Mouse (Mus musculus) midbrain, embryonic 12.5 days (tissue): ENCODE results near the gene Pnkp. TPM values are rescaled to one million over a fixed set of nuclear protein-coding genes. Genes with fewer than 3 reads are reported as not detected.
A peak's percentile ranks its signal among the peaks of the same experiment; 100 is the strongest.

Experiments used
- ATAC-seq: fragments of 200-750 bp; cut with Nextera tagmentation; 2 replicates; pipeline ENCODE4 v1.8.0; 2017; ENCODE audit warnings: low read depth, moderate TSS enrichment, moderate library complexity; ENCODE audit not compliant: low FRiP score
- H3K27ac ChIP-seq: fragments of 300-500 bp; sonication (generic); replicated peaks from 2 replicates; pipeline ENCODE4 v1.5.1; 2016; ENCODE audit warnings: mild to moderate bottlenecking
- H3K27me3 ChIP-seq: fragments of 300-500 bp; sonication (generic); 2 replicates; pipeline ENCODE4 v1.6.1; 2016; ENCODE audit warnings: mild to moderate bottlenecking
- H3K36me3 ChIP-seq: fragments of 300-500 bp; sonication (generic); 2 replicates; pipeline ENCODE4 v1.6.1; 2016
- H3K4me1 ChIP-seq: fragments of 300-500 bp; sonication (generic); 2 replicates; pipeline ENCODE4 v1.6.1; 2016
- H3K4me2 ChIP-seq: fragments of 300-500 bp; sonication (generic); replicated peaks from 2 replicates; pipeline ENCODE4 v1.6.1; 2016; ENCODE audit warnings: mild to moderate bottlenecking, moderate library complexity
- H3K4me3 ChIP-seq: fragments of 300-500 bp; sonication (generic); 2 replicates; pipeline ENCODE4 v1.5.1; 2016; ENCODE audit warnings: mild to moderate bottlenecking
- H3K9ac ChIP-seq: fragments of 300-500 bp; sonication (generic); replicated peaks from 2 replicates; pipeline ENCODE4 v1.6.1; 2016; ENCODE audit warnings: mild to moderate bottlenecking, moderate library complexity
- H3K9me3 ChIP-seq: fragments of 300-500 bp; sonication (generic); 2 replicates; pipeline ENCODE4 v1.6.1; 2016; ENCODE audit warnings: mild to moderate bottlenecking
- WGBS: fragments of 180-500 bp; shearing (Covaris S2); methylation state at CpG from one replicate; pipeline ENCODE4 v1.1.7; 2016; 5-methylcytosine and 5-hydroxymethylcytosine counted together
- polyA plus RNA-seq: library from polyadenylated mRNA; unstranded; fragments of >200 nt; fragmentation: Nextera tagmentation; extraction: Ambion mirVana; gene quantifications from 2 replicates; pipeline ENCODE4 v1.2.1, GENCODE M21; 2016

The Pnkp gene
- polyA plus RNA-seq, 1 experiment from 2014 or later: 44.0 TPM

- H3K27me3 ChIP-seq: no peaks in the 10 kb centered on the region
- peaks cover 44% of the 10 kb centered on the region for H3K36me3 ChIP-seq
- peak; percentile 82 for ATAC-seq
- peak within 1 kb of the TSS; percentile 89 for H3K4me2 ChIP-seq
- H3K9me3 ChIP-seq: no peaks in the 10 kb centered on the region
- under 1% methylated on average over 54 of the region's 54 CpGs for WGBS
- H3K9ac ChIP-seq: peak within 1 kb of the TSS; percentile 67
- peak within 1 kb of the TSS; percentile 93 for H3K27ac ChIP-seq
- H3K4me1 ChIP-seq: peaks cover 38% of the 10 kb centered on the region
- H3K4me3 ChIP-seq: peak within 1 kb of the TSS; percentile 78
Measured at GRCm38 (mm10) chr7:44848561-44849415, 8.2 kb upstream of the Pnkp start, which contains the start of the genes Akt1s1 and Tbc1d17. Akt1s1 (plus strand) TSS chr7:44848991. Tbc1d17 (minus strand) TSS chr7:44849079.

GRCm38 (mm10) chr7:44849416-44850111 lies 7.4 kb upstream of the Pnkp start:
- Histone ChIP-seq H3K4me2 (peak overlapping the region; percentile 89), H3K9ac (peak overlapping the region; percentile 67), H3K4me1 (peaks cover 46% of the 10 kb centered on the region), H3K9me3 (no peaks in the 10 kb centered on the region), H3K36me3 (peaks cover 36% of the 10 kb centered on the region), H3K27me3 (no peaks in the 10 kb centered on the region), H3K27ac (peak overlapping the region; percentile 93), H3K4me3 (peak overlapping the region; percentile 78)
- peak; percentile 74 for ATAC-seq
- WGBS: under 1% methylated on average over 39 of the region's 41 CpGs

- peak overlapping the region; percentile 67 for H3K9ac ChIP-seq
- H3K4me2 ChIP-seq: peak overlapping the region; percentile 89
- ATAC-seq: peak; percentile 63
- H3K4me3 ChIP-seq: peak overlapping the region; percentile 78
- H3K36me3 ChIP-seq: peaks cover 30% of the 10 kb centered on the region
- peak overlapping the region; percentile 93 for H3K27ac ChIP-seq
- H3K27me3 ChIP-seq: no peaks in the 10 kb centered on the region
- WGBS: 0% methylated on average over 33 of the region's 33 CpGs
- no peaks in the 10 kb centered on the region for H3K9me3 ChIP-seq
- H3K4me1 ChIP-seq: peaks cover 51% of the 10 kb centered on the region
Measured at GRCm38 (mm10) chr7:44850146-44850545, 6.8 kb upstream of the Pnkp start.

- Histone ChIP-seq H3K9me3 (no peaks in the 10 kb centered on the region), H3K9ac (peak overlapping the region; percentile 67), H3K4me1 (peaks cover 54% of the 10 kb centered on the region), H3K36me3 (peaks cover 22% of the 10 kb centered on the region), H3K4me3 (peak overlapping the region; percentile 78), H3K27ac (peak overlapping the region; percentile 93; the same call in 1 of the 2 replicates), H3K27me3 (no peaks in the 10 kb centered on the region), H3K4me2 (peak overlapping the region; percentile 89)
- 81% methylated on average over 8 of the region's 8 CpGs for WGBS
- ATAC-seq: no peak
Measured at GRCm38 (mm10) chr7:44850789-44851624, 5.9 kb upstream of the Pnkp start.

GRCm38 (mm10) chr7:44851625-44852234 lies 5.2 kb upstream of the Pnkp start:
- peaks cover 59% of the 10 kb centered on the region for H3K4me1 ChIP-seq
- 94% methylated on average over 12 of the region's 12 CpGs for WGBS
- H3K27me3 ChIP-seq: no peaks in the 10 kb centered on the region
- H3K9ac ChIP-seq: no peak overlapping the region
- no peak overlapping the region for H3K27ac ChIP-seq
- H3K4me3 ChIP-seq: no peak overlapping the region
- H3K4me2 ChIP-seq: 0 out of 2 replicates have a peak overlapping the region, but pooled peaks have one; percentile 89
- peaks cover 14% of the 10 kb centered on the region for H3K36me3 ChIP-seq
- no peak for ATAC-seq
- H3K9me3 ChIP-seq: no peaks in the 10 kb centered on the region

GRCm38 (mm10) chr7:44852259-44853027 lies 4.5 kb upstream of the Pnkp start:
- WGBS: 89% methylated on average over 35 of the region's 36 CpGs
- H3K9me3 ChIP-seq: no peaks in the 10 kb centered on the region
- H3K27ac ChIP-seq: no peak overlapping the region
- peaks cover 57% of the 10 kb centered on the region for H3K4me1 ChIP-seq
- 0 out of 2 replicates have a peak overlapping the region, but pooled peaks have one; percentile 12 for H3K4me3 ChIP-seq
- H3K4me2 ChIP-seq: no peak overlapping the region
- H3K36me3 ChIP-seq: peaks cover 13% of the 10 kb centered on the region
- H3K27me3 ChIP-seq: no peaks in the 10 kb centered on the region
- no peak for ATAC-seq
- H3K9ac ChIP-seq: no peak overlapping the region; the same call in 1 of the 2 replicates

GRCm38 (mm10) chr7:44853065-44853464 lies 3.9 kb upstream of the Pnkp start:
- H3K4me2 ChIP-seq: no peak overlapping the region; the same call in 1 of the 2 replicates
- peaks cover 13% of the 10 kb centered on the region for H3K36me3 ChIP-seq
- no peak for ATAC-seq
- no peaks in the 10 kb centered on the region for H3K9me3 ChIP-seq
- H3K27ac ChIP-seq: no peak overlapping the region
- WGBS: 91% methylated on average over 2 of the region's 2 CpGs
- peak overlapping the region; percentile 20; the same call in 1 of the 2 replicates for H3K9ac ChIP-seq
- H3K27me3 ChIP-seq: no peaks in the 10 kb centered on the region
- peaks cover 56% of the 10 kb centered on the region for H3K4me1 ChIP-seq
- H3K4me3 ChIP-seq: no peak overlapping the region

GRCm38 (mm10) chr7:44853596-44854355 lies 3.2 kb upstream of the Pnkp start:
- Histone ChIP-seq H3K9ac (peak overlapping the region; percentile 69), H3K4me3 (peak overlapping the region; percentile 46), H3K27ac (peak overlapping the region; percentile 90), H3K36me3 (peaks cover 13% of the 10 kb centered on the region), H3K4me1 (peaks cover 60% of the 10 kb centered on the region), H3K9me3 (no peaks in the 10 kb centered on the region), H3K27me3 (no peaks in the 10 kb centered on the region), H3K4me2 (peak overlapping the region; percentile 77)
- no peak for ATAC-seq
- WGBS: 34% methylated on average over 26 of the region's 26 CpGs

GRCm38 (mm10) chr7:44854356-44855031 lies 2.4 kb upstream of the Pnkp start:
- peaks cover 60% of the 10 kb centered on the region for H3K4me1 ChIP-seq
- no peaks in the 10 kb centered on the region for H3K27me3 ChIP-seq
- peak overlapping the region; percentile 46 for H3K4me3 ChIP-seq
- under 1% methylated on average over 45 of the region's 45 CpGs for WGBS
- peaks cover 14% of the 10 kb centered on the region for H3K36me3 ChIP-seq
- H3K9me3 ChIP-seq: no peaks in the 10 kb centered on the region
- H3K4me2 ChIP-seq: peak overlapping the region; percentile 77
- peak overlapping the region; percentile 69 for H3K9ac ChIP-seq
- peak overlapping the region; percentile 90 for H3K27ac ChIP-seq
- no peak for ATAC-seq
